Mouse (Mus musculus): ENCODE data around the gene Pagr1a. TPM values are rescaled to one million over a fixed set of nuclear protein-coding genes. Genes with fewer than 3 reads are reported as not detected.

Pagr1a gene
- polyA plus RNA-seq, 1 experiment from 2014 or later: 59.7 TPM

GRCm38 (mm10) chr7:126988816-126989215, 28.3 kb downstream of the Pagr1a start:
- Histone ChIP-seq H3K27me3 (no peaks in the 10 kb centered on the region), H3K9ac (no peak overlapping the region), H3K4me1 (replicated peaks) (no peaks in the 10 kb centered on the region), H3K36me3 (no peaks in the 10 kb centered on the region), H3K27ac (no peak overlapping the region), H3K9me3 (replicated peaks) (no peaks in the 10 kb centered on the region), H3K4me3 (no peak overlapping the region), H3K4me2 (no peak overlapping the region)
- 64% methylated on average over 8 of the region's 8 CpGs for WGBS
- no peak for ATAC-seq (replicated peaks; ENCODE audit: insufficient number of reproducible peaks, insufficient read depth, low FRiP score, low read depth)

- Histone ChIP-seq H3K4me3 (no peak overlapping the region), H3K27ac (no peak overlapping the region), H3K4me2 (no peak overlapping the region), H3K36me3 (no peaks in the 10 kb centered on the region), H3K9me3 (replicated peaks) (no peaks in the 10 kb centered on the region), H3K4me1 (replicated peaks) (no peaks in the 10 kb centered on the region), H3K9ac (no peak overlapping the region), H3K27me3 (no peaks in the 10 kb centered on the region)
- 41% methylated on average over 9 of the region's 9 CpGs for WGBS
- no peak for ATAC-seq (replicated peaks; ENCODE audit: insufficient number of reproducible peaks, insufficient read depth, low FRiP score, low read depth)
These were observed 30.8 kb downstream of the Pagr1a start for GRCm38 (mm10) chr7:126986319-126986718.

- Histone ChIP-seq H3K4me2 (no peak overlapping the region), H3K4me1 (replicated peaks) (no peaks in the 10 kb centered on the region), H3K4me3 (no peak overlapping the region), H3K36me3 (peaks cover 7% of the 10 kb centered on the region), H3K9ac (no peak overlapping the region), H3K27me3 (no peaks in the 10 kb centered on the region), H3K9me3 (replicated peaks) (no peaks in the 10 kb centered on the region), H3K27ac (no peak overlapping the region)
- no peak for ATAC-seq (replicated peaks; ENCODE audit: insufficient number of reproducible peaks, insufficient read depth, low FRiP score, low read depth)
- 42% methylated on average over 10 of the region's 10 CpGs for WGBS
These were observed 32.3 kb downstream of the Pagr1a start for GRCm38 (mm10) chr7:126984667-126985444.

- Histone ChIP-seq H3K27me3 (no peaks in the 10 kb centered on the region), H3K36me3 (peaks cover 23% of the 10 kb centered on the region), H3K4me2 (no peak overlapping the region), H3K9me3 (replicated peaks) (no peaks in the 10 kb centered on the region), H3K27ac (no peak overlapping the region), H3K4me3 (no peak overlapping the region), H3K9ac (no peak overlapping the region), H3K4me1 (replicated peaks) (no peaks in the 10 kb centered on the region)
- WGBS: 75% methylated on average over 7 of the region's 7 CpGs
- ATAC-seq (replicated peaks; ENCODE audit: insufficient number of reproducible peaks, insufficient read depth, low FRiP score, low read depth): no peak
These were observed 34.0 kb downstream of the Pagr1a start for GRCm38 (mm10) chr7:126983113-126983512.

GRCm38 (mm10) chr7:126982054-126982453, 35.1 kb downstream of the Pagr1a start:
- Histone ChIP-seq H3K9ac (no peak overlapping the region), H3K4me2 (no peak overlapping the region), H3K27me3 (no peaks in the 10 kb centered on the region), H3K27ac (no peak overlapping the region), H3K9me3 (replicated peaks) (no peaks in the 10 kb centered on the region), H3K4me1 (replicated peaks) (peaks cover 7% of the 10 kb centered on the region), H3K4me3 (no peak overlapping the region), H3K36me3 (peaks cover 23% of the 10 kb centered on the region)
- ATAC-seq (replicated peaks; ENCODE audit: insufficient number of reproducible peaks, insufficient read depth, low FRiP score, low read depth): no peak
- WGBS: 70% methylated on average over 4 of the region's 4 CpGs

- H3K27ac ChIP-seq: no peak overlapping the region
- H3K9ac ChIP-seq: no peak overlapping the region
- H3K9me3 ChIP-seq (replicated peaks): no peaks in the 10 kb centered on the region
- peaks cover 10% of the 10 kb centered on the region for H3K4me1 ChIP-seq (replicated peaks)
- H3K27me3 ChIP-seq: no peaks in the 10 kb centered on the region
- H3K4me2 ChIP-seq: no peak overlapping the region
- no peak overlapping the region for H3K4me3 ChIP-seq
- 83% methylated on average over 2 of the region's 2 CpGs for WGBS
- ATAC-seq (replicated peaks; ENCODE audit: insufficient number of reproducible peaks, insufficient read depth, low FRiP score, low read depth): no peak
- H3K36me3 ChIP-seq: peaks cover 23% of the 10 kb centered on the region
These were observed 35.6 kb downstream of the Pagr1a start for GRCm38 (mm10) chr7:126981601-126982000.

- Histone ChIP-seq H3K4me3 (no peak overlapping the region), H3K4me2 (no peak overlapping the region)
- 82% methylated on average over 6 of the region's 6 CpGs for WGBS
These were observed 38.3 kb downstream of the Pagr1a start for GRCm38 (mm10) chr7:126978841-126979240.

GRCm38 (mm10) chr7:126976878-126977459, 40.2 kb downstream of the Pagr1a start:
- H3K4me1 ChIP-seq (replicated peaks): peaks cover 17% of the 10 kb centered on the region
- H3K27me3 ChIP-seq: no peaks in the 10 kb centered on the region
- 20% methylated on average over 14 of the region's 14 CpGs for WGBS
- ATAC-seq (replicated peaks; ENCODE audit: insufficient number of reproducible peaks, insufficient read depth, low FRiP score, low read depth): no peak
- peak overlapping the region; percentile 82 for H3K4me2 ChIP-seq
- peak overlapping the region; percentile 96 for H3K9ac ChIP-seq
- H3K4me3 ChIP-seq: peak overlapping the region; percentile 94
- H3K9me3 ChIP-seq (replicated peaks): no peaks in the 10 kb centered on the region
- peak overlapping the region; percentile 93 for H3K27ac ChIP-seq
- peaks cover 23% of the 10 kb centered on the region for H3K36me3 ChIP-seq

More at GRCm38 (mm10) chr7:126978841-126979240, 38.3 kb downstream of the Pagr1a start:
- no peaks in the 10 kb centered on the region for H3K27me3 ChIP-seq
- ATAC-seq (replicated peaks; ENCODE audit: insufficient number of reproducible peaks, insufficient read depth, low FRiP score, low read depth): no peak
- H3K4me1 ChIP-seq (replicated peaks): peaks cover 17% of the 10 kb centered on the region
- peaks cover 23% of the 10 kb centered on the region for H3K36me3 ChIP-seq
- H3K9me3 ChIP-seq (replicated peaks): no peaks in the 10 kb centered on the region
- H3K27ac ChIP-seq: no peak overlapping the region
- H3K9ac ChIP-seq: no peak overlapping the region

GRCm38 (mm10) chr7:126975950-126976866, 40.9 kb downstream of the Pagr1a start, which contains the start of gene Cdiptos:
Cdiptos (minus strand) TSS chr7:126976098.
- peak within 1 kb of the TSS; percentile 94 for H3K4me3 ChIP-seq

GRCm38 (mm10) chr7:126975893-126975949, 41.4 kb downstream of the Pagr1a start, which contains the start of gene Cdipt:
Cdipt (plus strand) TSS chr7:126975914.
- peak within 1 kb of the TSS; percentile 82 for H3K4me2 ChIP-seq
- H3K36me3 ChIP-seq: peaks cover 23% of the 10 kb centered on the region
- H3K27ac ChIP-seq: peak within 1 kb of the TSS; percentile 93
- H3K4me1 ChIP-seq (replicated peaks): peaks cover 17% of the 10 kb centered on the region
- H3K9ac ChIP-seq: peak within 1 kb of the TSS; percentile 96
- no peaks in the 10 kb centered on the region for H3K27me3 ChIP-seq
- peak within 1 kb of the TSS; percentile 94 for H3K4me3 ChIP-seq
- WGBS: 0% methylated on average over 1 of the region's 1 CpGs
- ATAC-seq (replicated peaks; ENCODE audit: insufficient number of reproducible peaks, insufficient read depth, low FRiP score, low read depth): no peak
- H3K9me3 ChIP-seq (replicated peaks): no peaks in the 10 kb centered on the region

More at GRCm38 (mm10) chr7:126975950-126976866, 40.9 kb downstream of the Pagr1a start, which contains the start of gene Cdiptos:
- H3K27ac ChIP-seq: peak within 1 kb of the TSS; percentile 93
- peak within 1 kb of the TSS; percentile 82 for H3K4me2 ChIP-seq
- peak; percentile 92 for ATAC-seq (replicated peaks; ENCODE audit: insufficient number of reproducible peaks, insufficient read depth, low FRiP score, low read depth)
- peaks cover 23% of the 10 kb centered on the region for H3K36me3 ChIP-seq
- H3K9me3 ChIP-seq (replicated peaks): no peaks in the 10 kb centered on the region
- under 1% methylated on average over 55 of the region's 55 CpGs for WGBS
- no peaks in the 10 kb centered on the region for H3K27me3 ChIP-seq
- peaks cover 17% of the 10 kb centered on the region for H3K4me1 ChIP-seq (replicated peaks)
- peak within 1 kb of the TSS; percentile 96 for H3K9ac ChIP-seq

GRCm38 (mm10) chr7:126975493-126975892, 41.7 kb downstream of the Pagr1a start:
- Histone ChIP-seq H3K9me3 (replicated peaks) (no peaks in the 10 kb centered on the region), H3K36me3 (peaks cover 23% of the 10 kb centered on the region), H3K27me3 (no peaks in the 10 kb centered on the region), H3K4me1 (replicated peaks) (peaks cover 17% of the 10 kb centered on the region), H3K9ac (peak overlapping the region; percentile 96; the same call in 1 of the 2 replicates), H3K4me3 (peak overlapping the region; percentile 94), H3K27ac (peak overlapping the region; percentile 93; the same call in 1 of the 2 replicates), H3K4me2 (peak overlapping the region; percentile 82)
- ATAC-seq (replicated peaks; ENCODE audit: insufficient number of reproducible peaks, insufficient read depth, low FRiP score, low read depth): no peak
- 7% methylated on average over 8 of the region's 8 CpGs for WGBS
